Mouse (Mus musculus): ENCODE measurements around the gene Btbd11.

Gene Btbd11

GRCm38 (mm10) chr10:85591986-85592385, 205.4 kb downstream of the Btbd11 start:
- no peak for DNase-seq (ENCODE audit: low spot score)

GRCm38 (mm10) chr10:85596301-85596700, 209.7 kb downstream of the Btbd11 start:
- DNase-seq (ENCODE audit: low spot score): no peak

GRCm38 (mm10) chr10:85598093-85598599, 211.5 kb downstream of the Btbd11 start:
- DNase-seq (ENCODE audit: low spot score): peak; percentile 29

- DNase-seq (ENCODE audit: low spot score): no peak
Observed at GRCm38 (mm10) chr10:85598603-85599542, 212.3 kb downstream of the Btbd11 start.

- no peak for DNase-seq (ENCODE audit: low spot score)
Observed at GRCm38 (mm10) chr10:85602546-85602945, 215.9 kb downstream of the Btbd11 start.

- no peak for DNase-seq (ENCODE audit: low spot score)
Observed at GRCm38 (mm10) chr10:85604556-85604955, 217.9 kb downstream of the Btbd11 start.

GRCm38 (mm10) chr10:85608550-85609278, 222.1 kb downstream of the Btbd11 start:
- DNase-seq (ENCODE audit: low spot score): no peak

GRCm38 (mm10) chr10:85617080-85617479, 230.5 kb downstream of the Btbd11 start:
- DNase-seq (ENCODE audit: low spot score): no peak

GRCm38 (mm10) chr10:85617501-85618417, 231.1 kb downstream of the Btbd11 start:
- DNase-seq (ENCODE audit: low spot score): no peak

- no peak for DNase-seq (ENCODE audit: low spot score)
Observed at GRCm38 (mm10) chr10:85621067-85621466, 234.5 kb downstream of the Btbd11 start.

GRCm38 (mm10) chr10:85624504-85625169, 238.0 kb downstream of the Btbd11 start:
- peak; percentile 29 for DNase-seq (ENCODE audit: low spot score)

GRCm38 (mm10) chr10:85625170-85625686, 238.6 kb downstream of the Btbd11 start:
- no peak for DNase-seq (ENCODE audit: low spot score)

GRCm38 (mm10) chr10:85632030-85632429, 245.4 kb downstream of the Btbd11 start:
- DNase-seq (ENCODE audit: low spot score): no peak

- DNase-seq (ENCODE audit: low spot score): no peak
Observed at GRCm38 (mm10) chr10:85633577-85633976, 247.0 kb downstream of the Btbd11 start.

- no peak for DNase-seq (ENCODE audit: low spot score)
Observed at GRCm38 (mm10) chr10:85637580-85637979, 251.0 kb downstream of the Btbd11 start.

- no peak for DNase-seq (ENCODE audit: low spot score)
Observed at GRCm38 (mm10) chr10:85638141-85638540, 251.5 kb downstream of the Btbd11 start.

GRCm38 (mm10) chr10:85639581-85639980, 253.0 kb downstream of the Btbd11 start:
- no peak for DNase-seq (ENCODE audit: low spot score)

- no peak for DNase-seq (ENCODE audit: low spot score)
Observed at GRCm38 (mm10) chr10:85640408-85640807, 253.8 kb downstream of the Btbd11 start.

- no peak for DNase-seq (ENCODE audit: low spot score)
Observed at GRCm38 (mm10) chr10:85645346-85645745, 258.7 kb downstream of the Btbd11 start.

- DNase-seq (ENCODE audit: low spot score): peak; percentile 18
Observed at GRCm38 (mm10) chr10:85651706-85652105, 265.1 kb downstream of the Btbd11 start.

- no peak for DNase-seq (ENCODE audit: low spot score)
Observed at GRCm38 (mm10) chr10:85655881-85656280, 269.3 kb downstream of the Btbd11 start.
